Mouse (Mus musculus): Measurements from ENCODE around the gene Cyp17a1.

- TF ChIP-seq CTCF (IDR thresholded peaks at IDR 0.05; ENCODE audit: low read depth) (no peak), EP300 (IDR thresholded peaks at IDR 0.05; ENCODE audit: low read depth) (no peak)
Measured at GRCm38 (mm10) chr19:46714234-46714633, 41.3 kb upstream of the Cyp17a1 start.

Data from liver, postnatal 0 days (tissue).